Mouse (Mus musculus): Measurements from ENCODE around the gene Lhx4.
A peak's percentile ranks its signal among the peaks of the same experiment; 100 is the strongest.

Gene Lhx4

DNA sequence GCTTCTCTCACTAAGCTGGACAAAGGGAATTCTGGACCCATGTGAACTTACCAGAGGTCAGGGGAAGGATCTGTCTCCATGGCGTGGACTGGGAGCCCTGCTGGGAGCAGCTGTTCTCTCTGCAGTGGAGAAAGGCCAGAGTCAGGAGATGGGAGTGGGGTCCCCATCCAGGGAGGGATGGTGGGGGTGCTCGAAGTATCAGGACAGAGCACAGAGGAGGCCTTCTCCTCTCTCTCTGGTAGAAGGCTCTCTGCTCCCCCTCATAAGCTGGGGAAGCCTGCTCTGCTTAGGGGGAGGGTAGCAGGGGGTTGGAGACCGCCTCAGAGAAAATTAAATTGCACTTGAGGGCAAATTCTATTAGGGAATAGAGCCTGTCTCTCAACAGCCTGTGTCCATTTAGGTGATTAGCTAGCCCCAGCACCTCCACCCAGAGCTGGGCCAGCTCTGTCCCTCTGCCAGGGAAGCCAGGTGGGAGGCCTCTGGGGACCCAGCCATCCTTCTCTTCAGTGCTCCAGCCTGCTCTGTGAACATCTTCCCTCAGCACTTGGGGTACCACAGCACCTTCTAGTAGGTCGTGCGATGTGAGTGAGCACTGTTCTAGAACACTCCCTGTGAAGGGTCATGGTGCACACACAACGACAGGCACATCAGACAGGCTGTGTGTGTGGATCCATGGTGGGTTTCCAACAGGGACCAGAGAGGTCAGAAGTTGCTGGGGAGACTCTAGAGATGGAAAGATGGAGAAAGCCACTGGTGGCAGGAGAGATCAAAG lies at the start of gene Lhx4:
TSS of gene Lhx4 (minus strand) at position 201 of the 772 bp plus-strand sequence.
- peaks cover 14% of the 10 kb centered on the region for H3K4me1 ChIP-seq (replicated peaks; ENCODE audit: low read depth, low read length)
- H3K36me3 ChIP-seq (ENCODE audit: insufficient read depth, low read length), result no peaks in the 10 kb centered on the region
- H3K9me3 ChIP-seq (ENCODE audit: low read length), result no peaks in the 10 kb centered on the region
- no peak within 1 kb of the TSS for H3K4me3 ChIP-seq (replicated peaks; ENCODE audit: low read length)
- H3K27me3 ChIP-seq (ENCODE audit: insufficient read depth, low read length), result peaks cover 71% of the 10 kb centered on the region
- TF ChIP-seq POU5F1 (IDR thresholded peaks at IDR 0.05; ENCODE audit: borderline replicate concordance, low read length), result no peak
- TF ChIP-seq NANOG (IDR thresholded peaks at IDR 0.05; ENCODE audit: borderline replicate concordance, low read length), result no peak

DNA sequence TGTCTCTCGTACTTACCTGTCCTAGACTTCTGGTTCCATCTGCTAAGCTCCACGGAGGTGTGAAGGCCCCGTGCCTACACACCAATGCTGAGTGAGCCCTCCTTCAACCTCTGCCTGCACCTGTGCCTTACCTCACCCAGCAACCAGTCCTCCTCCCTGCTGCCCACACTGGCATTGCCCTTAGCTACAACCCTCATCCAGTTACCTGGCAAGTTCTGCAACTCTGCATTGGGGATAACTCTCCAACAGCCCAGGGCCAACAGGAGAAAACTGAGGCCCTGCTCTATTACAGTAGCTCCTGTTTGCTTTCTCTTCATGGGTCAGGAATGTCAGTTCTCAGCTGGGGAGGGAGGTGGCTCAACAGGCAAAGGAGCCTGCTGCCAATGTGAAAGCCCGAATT lies 46.5 kb upstream of the Lhx4 start:
- no peaks in the 10 kb centered on the region for H3K27me3 ChIP-seq (ENCODE audit: insufficient read depth, low read length)
- TF ChIP-seq CTCF (conservative IDR thresholded peaks at IDR 0.05; ENCODE audit: low read length) (no peak), POU5F1 (IDR thresholded peaks at IDR 0.05; ENCODE audit: borderline replicate concordance, low read length) (no peak), NANOG (IDR thresholded peaks at IDR 0.05; ENCODE audit: borderline replicate concordance, low read length) (no peak)
- peaks cover 6% of the 10 kb centered on the region; the same call in 1 of the 2 replicates for H3K36me3 ChIP-seq (ENCODE audit: insufficient read depth, low read length)
- H3K4me3 ChIP-seq (replicated peaks; ENCODE audit: low read length), result no peak overlapping the region
- H3K4me1 ChIP-seq (replicated peaks; ENCODE audit: low read depth, low read length), result peaks cover 4% of the 10 kb centered on the region; the same call in 1 of the 2 replicates
- peaks cover 9% of the 10 kb centered on the region; the same call in 1 of the 2 replicates for H3K9me3 ChIP-seq (ENCODE audit: low read length)

DNA sequence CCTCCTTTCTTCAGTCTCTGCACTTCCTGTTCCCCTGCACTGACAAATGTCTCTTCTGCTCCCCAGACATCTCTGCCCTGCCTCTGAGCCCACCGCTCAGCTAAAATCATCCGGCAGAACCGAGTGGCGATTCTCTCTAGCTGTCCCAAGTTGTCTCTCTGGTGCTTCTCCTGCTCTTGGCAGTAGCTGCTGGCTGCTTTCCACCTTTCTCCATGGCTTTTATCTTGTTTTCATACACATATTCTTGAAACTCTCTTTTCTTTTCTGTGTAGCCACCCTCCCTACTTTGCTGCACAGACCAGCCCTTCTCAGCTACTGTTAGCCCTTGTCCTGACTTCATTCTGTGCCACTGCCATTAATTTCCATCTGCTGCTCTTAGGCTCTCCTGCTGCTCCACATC lies 45.9 kb upstream of the Lhx4 start:
- no peak for TF ChIP-seq NANOG (IDR thresholded peaks at IDR 0.05; ENCODE audit: borderline replicate concordance, low read length)
- H3K4me3 ChIP-seq (replicated peaks; ENCODE audit: low read length), result no peak overlapping the region
- H3K4me1 ChIP-seq (replicated peaks; ENCODE audit: low read depth, low read length), result peaks cover 4% of the 10 kb centered on the region; the same call in 1 of the 2 replicates
- H3K9me3 ChIP-seq (ENCODE audit: low read length), result peaks cover 9% of the 10 kb centered on the region; the same call in 1 of the 2 replicates
- H3K36me3 ChIP-seq (ENCODE audit: insufficient read depth, low read length), result peaks cover 6% of the 10 kb centered on the region; the same call in 1 of the 2 replicates
- H3K27me3 ChIP-seq (ENCODE audit: insufficient read depth, low read length), result no peaks in the 10 kb centered on the region

DNA sequence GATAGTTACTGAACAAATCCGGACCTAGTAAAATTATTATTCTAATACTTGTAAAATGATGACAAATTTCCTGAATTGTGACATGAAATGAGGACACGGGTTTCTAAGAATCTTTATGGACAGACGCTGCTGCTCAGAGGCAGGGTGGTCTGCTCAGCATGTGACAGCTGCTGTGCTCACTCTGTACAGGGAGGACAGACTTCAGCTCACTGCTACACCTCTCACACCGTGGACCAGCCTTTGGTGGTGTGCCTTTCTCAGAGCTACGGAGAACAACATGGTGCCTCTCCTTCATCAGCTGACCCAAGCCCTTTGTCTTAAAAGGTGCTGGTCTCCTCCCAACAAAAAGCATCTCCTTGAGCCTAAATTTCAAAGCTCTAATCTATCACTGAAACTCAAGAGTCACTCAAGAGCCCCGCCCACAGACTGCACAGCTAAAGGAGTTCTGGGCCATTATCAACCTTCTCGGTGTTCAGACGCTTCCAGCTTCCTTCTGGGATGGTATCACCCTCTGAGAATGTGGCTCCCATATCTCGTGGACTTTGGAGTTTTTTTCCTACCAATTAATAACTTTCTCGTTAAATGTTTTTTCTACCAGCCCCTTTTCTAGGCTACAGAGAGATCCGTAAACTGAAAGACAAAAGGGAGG lies 45.4 kb upstream of the Lhx4 start:
- 0 out of 2 replicates have a peak, but pooled peaks cover 3% of the 10 kb centered on the region for H3K27me3 ChIP-seq (ENCODE audit: insufficient read depth, low read length)
- no peak overlapping the region for H3K4me3 ChIP-seq (replicated peaks; ENCODE audit: low read length)
- TF ChIP-seq CTCF (conservative IDR thresholded peaks at IDR 0.05; ENCODE audit: low read length), result no peak
- TF ChIP-seq POU5F1 (IDR thresholded peaks at IDR 0.05; ENCODE audit: borderline replicate concordance, low read length), result no peak
- TF ChIP-seq NANOG (IDR thresholded peaks at IDR 0.05; ENCODE audit: borderline replicate concordance, low read length), result no peak
- H3K36me3 ChIP-seq (ENCODE audit: insufficient read depth, low read length), result peaks cover 6% of the 10 kb centered on the region; the same call in 1 of the 2 replicates
- peaks cover 9% of the 10 kb centered on the region; the same call in 1 of the 2 replicates for H3K9me3 ChIP-seq (ENCODE audit: low read length)
- peaks cover 4% of the 10 kb centered on the region; the same call in 1 of the 2 replicates for H3K4me1 ChIP-seq (replicated peaks; ENCODE audit: low read depth, low read length)

DNA sequence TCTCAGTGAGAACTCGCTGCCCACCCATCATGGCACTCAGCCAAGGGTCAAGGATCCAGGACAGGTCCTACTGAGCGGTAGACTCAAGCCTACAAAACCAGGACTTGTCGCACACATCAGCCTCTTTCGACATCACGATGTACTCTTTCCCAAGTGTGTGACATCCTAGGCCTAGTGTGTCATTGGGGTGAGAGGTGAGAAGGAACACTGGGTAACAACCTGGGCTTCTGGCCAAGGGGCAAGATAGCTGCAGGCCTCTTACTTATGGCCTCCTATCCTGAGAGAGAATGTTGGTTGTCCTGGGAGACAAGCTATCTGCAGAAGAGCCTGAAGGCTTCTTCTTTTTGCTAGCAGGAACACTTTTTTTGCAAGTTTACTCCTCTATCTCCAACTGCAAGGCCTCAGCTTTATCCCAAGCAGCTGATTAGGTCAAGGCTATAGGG lies 44.3 kb upstream of the Lhx4 start:
- H3K27me3 ChIP-seq (ENCODE audit: insufficient read depth, low read length), result 0 out of 2 replicates have a peak, but pooled peaks cover 3% of the 10 kb centered on the region
- H3K9me3 ChIP-seq (ENCODE audit: low read length), result peaks cover 9% of the 10 kb centered on the region; the same call in 1 of the 2 replicates
- no peak for TF ChIP-seq CTCF (conservative IDR thresholded peaks at IDR 0.05; ENCODE audit: low read length)
- H3K4me3 ChIP-seq (replicated peaks; ENCODE audit: low read length), result no peak overlapping the region
- H3K36me3 ChIP-seq (ENCODE audit: insufficient read depth, low read length), result peaks cover 6% of the 10 kb centered on the region; the same call in 1 of the 2 replicates
- peaks cover 4% of the 10 kb centered on the region; the same call in 1 of the 2 replicates for H3K4me1 ChIP-seq (replicated peaks; ENCODE audit: low read depth, low read length)

DNA sequence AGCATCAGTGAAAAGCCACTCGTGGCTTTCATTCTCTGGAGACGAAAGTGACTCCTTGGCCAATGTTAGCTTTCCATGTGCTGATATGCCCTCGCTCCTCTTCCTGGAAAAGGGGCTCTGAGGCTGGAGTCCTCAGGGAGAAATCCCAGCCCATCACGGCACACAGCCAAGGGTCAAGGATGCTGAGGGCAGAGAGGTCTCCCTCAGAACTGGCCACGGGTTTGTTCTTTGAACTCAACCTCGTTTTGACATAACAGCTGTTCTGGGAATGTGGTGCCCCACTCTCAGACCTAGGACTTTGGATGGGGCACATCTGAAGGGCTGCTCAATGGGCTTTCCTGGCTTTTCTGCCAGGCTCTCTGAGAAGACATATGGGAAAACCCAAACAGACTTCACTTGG lies 43.4 kb upstream of the Lhx4 start:
- H3K9me3 ChIP-seq (ENCODE audit: low read length), result peaks cover 9% of the 10 kb centered on the region; the same call in 1 of the 2 replicates
- H3K36me3 ChIP-seq (ENCODE audit: insufficient read depth, low read length), result peaks cover 6% of the 10 kb centered on the region; the same call in 1 of the 2 replicates
- H3K27me3 ChIP-seq (ENCODE audit: insufficient read depth, low read length), result 0 out of 2 replicates have a peak, but pooled peaks cover 3% of the 10 kb centered on the region
- H3K4me3 ChIP-seq (replicated peaks; ENCODE audit: low read length), result no peak overlapping the region
- TF ChIP-seq NANOG (IDR thresholded peaks at IDR 0.05; ENCODE audit: borderline replicate concordance, low read length), result no peak
- no peak for TF ChIP-seq POU5F1 (IDR thresholded peaks at IDR 0.05; ENCODE audit: borderline replicate concordance, low read length)
- TF ChIP-seq CTCF (conservative IDR thresholded peaks at IDR 0.05; ENCODE audit: low read length), result no peak
- H3K4me1 ChIP-seq (replicated peaks; ENCODE audit: low read depth, low read length), result peaks cover 4% of the 10 kb centered on the region; the same call in 1 of the 2 replicates

DNA sequence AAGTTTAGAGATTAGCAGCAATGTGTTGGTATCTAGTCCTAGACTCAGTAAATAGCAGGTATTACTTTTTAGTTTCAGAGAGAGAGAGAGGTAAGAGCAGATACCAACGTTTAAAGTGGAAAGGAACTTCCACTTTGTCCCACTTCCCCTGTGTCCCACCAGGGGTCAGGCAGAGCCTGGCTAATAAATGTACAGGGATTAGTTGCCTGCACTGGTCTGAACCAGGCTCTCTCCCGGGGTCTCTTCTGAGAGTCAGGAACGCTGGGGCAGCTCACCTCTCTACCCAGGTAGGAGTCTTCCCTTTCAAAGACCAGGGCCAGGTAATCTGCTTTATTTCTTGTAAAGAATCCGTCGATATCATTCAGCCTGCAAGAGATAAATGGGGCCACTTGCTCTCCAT lies 40.4 kb upstream of the Lhx4 start:
- no peak for TF ChIP-seq NANOG (IDR thresholded peaks at IDR 0.05; ENCODE audit: borderline replicate concordance, low read length)
- TF ChIP-seq POU5F1 (IDR thresholded peaks at IDR 0.05; ENCODE audit: borderline replicate concordance, low read length), result no peak
- peak; percentile 38 for TF ChIP-seq CTCF (conservative IDR thresholded peaks at IDR 0.05; ENCODE audit: low read length)
- peaks cover 9% of the 10 kb centered on the region; the same call in 1 of the 2 replicates for H3K9me3 ChIP-seq (ENCODE audit: low read length)
- H3K4me3 ChIP-seq (replicated peaks; ENCODE audit: low read length), result no peak overlapping the region
- H3K27me3 ChIP-seq (ENCODE audit: insufficient read depth, low read length), result 0 out of 2 replicates have a peak, but pooled peaks cover 3% of the 10 kb centered on the region
- H3K36me3 ChIP-seq (ENCODE audit: insufficient read depth, low read length), result peaks cover 6% of the 10 kb centered on the region; the same call in 1 of the 2 replicates
- no peaks in the 10 kb centered on the region for H3K4me1 ChIP-seq (replicated peaks; ENCODE audit: low read depth, low read length)
